In genomic region chr11:111197422-111197821, GRCm38 (mm10) we compare ENCODE assay signal across 17 mouse cellular contexts.
DNase-seq lines count a peak whose midpoint lies in the region.
"Had no signal": no experiment of that assay in that cellular context is flagged by ENCODE, and none has a peak within 500 bp of the region (broad histone marks: within the 10 kb centered on the region; RNA-seq: fewer than 3 reads in every experiment).

No protein-coding gene starts in this region.

- peak; percentile 42 for DNase-seq in layer of hippocampus, adult 11-12 months (ENCODE audit: low spot score)
- DNase-seq in layer of hippocampus, postnatal 10 days (ENCODE audit: low spot score in 2 of 2), result no peak
- DNase-seq in left cerebral cortex, postnatal 25 days (ENCODE audit: low spot score in 2 of 2), result peak; percentile 9 to 11
- DNase-seq in left cerebral cortex, adult 9 months (ENCODE audit: low spot score in 2 of 2), result no peak
- peak; percentile 20 to 26 for DNase-seq in layer of hippocampus, adult 8-10 months (ENCODE audit: low spot score in 2 of 2)
- DNase-seq in layer of hippocampus, adult 9-11 months, result peak; percentile 62
- DNase-seq in lung, postnatal 10 days, result no peak
- no peak for DNase-seq in adrenal gland, postnatal 25 days
- DNase-seq: adrenal gland, adult 2 months; adrenal gland, postnatal 14 days; cerebellum, adult 2 months; cerebellum, adult 9-11 months; cerebellum, postnatal 25 days; gastrocnemius, postnatal 25 days; heart, adult 18-20 months; heart, postnatal 14 days; heart, postnatal 4 days had no signal

- intact Hi-C loops in left cerebral cortex, postnatal 25 days (cut with DNase I), result no loop called here

Comparison
In these comparisons a context has a peak if more than half of its experiments do, and no peak if none do; other contexts are left out.
1. DNase-seq: peak in layer of hippocampus, adult 11-12 months (single experiment), left cerebral cortex, postnatal 25 days (2 of 2), layer of hippocampus, adult 8-10 months (2 of 2) and layer of hippocampus, adult 9-11 months (single experiment); none in layer of hippocampus, postnatal 10 days (0 of 2), left cerebral cortex, adult 9 months (0 of 2), lung, postnatal 10 days (single experiment) and adrenal gland, postnatal 25 days (single experiment).